Mouse (Mus musculus) spleen, postnatal 0 days (tissue): ENCODE measurements around the gene Dsel. TPM values are rescaled to one million over a fixed set of nuclear protein-coding genes. Genes with fewer than 3 reads are reported as not detected.

Experiments
- polyA plus RNA-seq: library from polyadenylated mRNA; unstranded; fragments of >200 nt; fragmentation: Nextera tagmentation; extraction: Ambion mirVana; gene quantifications from 2 replicates; pipeline ENCODE4 v1.2.1, GENCODE M21; 2015

The Dsel gene
- 2.5 and 3.9 TPM in 2 replicates for polyA plus RNA-seq

GRCm38 (mm10) chr1:111864779-111865165 is at the start of gene Dsel:
Gene Dsel, minus strand, starts transcription at chr1:111864918.

